Mouse (Mus musculus): ENCODE measurements around the gene Mus81.

The Mus81 gene

DNA sequence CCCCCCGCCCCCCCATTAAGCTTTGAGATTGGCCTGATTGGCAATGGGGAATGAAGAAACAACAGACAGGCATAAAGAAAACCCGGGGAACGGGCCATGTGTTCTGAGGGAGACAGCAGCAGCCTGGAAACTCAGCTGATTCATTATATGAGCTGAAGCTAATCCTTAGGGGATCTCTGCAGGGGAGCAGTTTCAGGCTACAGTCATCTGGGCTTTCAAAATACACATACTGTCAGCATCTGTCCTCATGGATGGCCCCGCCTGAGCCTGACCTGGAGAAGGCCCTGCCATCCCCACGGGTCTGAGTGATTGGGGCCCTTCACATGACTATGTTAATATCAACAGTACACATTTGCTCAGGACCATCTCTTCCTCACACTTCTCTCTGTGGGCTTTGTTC, 16.4 kb downstream of the Mus81 start:
- DNase-seq (ENCODE audit: low read depth, low spot score): no peak

- peak; percentile 61 for DNase-seq (ENCODE audit: low read depth, low spot score)
These were observed 19.8 kb downstream of the Mus81 start, which contains the start of gene Ctsw for GRCm38 (mm10) chr19:5468374-5468773. TSS of gene Ctsw (minus strand) at chr19:5468507.

- no peak for DNase-seq (ENCODE audit: low read depth, low spot score)
These were observed 21.2 kb downstream of the Mus81 start for GRCm38 (mm10) chr19:5466916-5467500.

- DNase-seq (ENCODE audit: low read depth, low spot score): no peak
These were observed 23.2 kb downstream of the Mus81 start for GRCm38 (mm10) chr19:5465037-5465436.

DNA sequence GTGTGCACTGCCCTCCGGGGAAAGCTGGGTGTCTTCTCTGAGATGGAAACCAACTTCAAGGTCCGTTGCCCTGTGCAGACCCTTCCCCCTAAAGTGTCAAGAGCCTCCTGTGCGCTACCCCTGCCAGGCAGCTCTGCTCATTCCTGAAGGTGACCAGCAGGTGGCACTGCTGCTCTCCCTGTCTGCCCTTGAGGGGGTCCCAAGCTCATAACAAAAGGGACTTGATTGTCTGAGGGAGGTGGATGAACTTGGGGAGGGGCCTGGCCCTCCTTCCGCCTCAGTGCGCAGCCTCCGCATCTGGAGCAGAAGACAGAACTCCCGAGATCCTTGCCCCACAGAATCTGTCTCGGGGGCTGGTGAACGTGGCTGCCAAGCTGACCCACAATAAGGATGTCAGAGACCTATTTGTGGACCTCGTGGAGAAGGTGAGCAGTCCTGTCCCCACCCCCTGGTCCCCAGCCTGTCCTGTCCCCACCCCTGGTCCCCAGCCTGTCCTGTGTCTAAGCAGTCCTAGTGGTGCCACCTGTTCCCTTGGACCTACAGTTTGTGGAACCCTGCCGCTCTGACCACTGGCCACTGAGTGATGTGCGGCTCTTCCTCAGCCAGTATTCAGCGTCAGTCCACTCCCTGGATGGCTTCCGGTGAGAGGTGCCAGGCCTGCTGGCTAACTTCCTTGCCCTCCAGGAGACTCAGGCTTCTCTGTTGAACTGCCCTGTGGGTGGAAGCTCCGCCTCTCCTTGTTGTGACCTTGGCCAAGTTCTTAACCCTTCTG, 24.2 kb downstream of the Mus81 start:
- peak; percentile 94 for DNase-seq (ENCODE audit: low read depth, low spot score)

DNA sequence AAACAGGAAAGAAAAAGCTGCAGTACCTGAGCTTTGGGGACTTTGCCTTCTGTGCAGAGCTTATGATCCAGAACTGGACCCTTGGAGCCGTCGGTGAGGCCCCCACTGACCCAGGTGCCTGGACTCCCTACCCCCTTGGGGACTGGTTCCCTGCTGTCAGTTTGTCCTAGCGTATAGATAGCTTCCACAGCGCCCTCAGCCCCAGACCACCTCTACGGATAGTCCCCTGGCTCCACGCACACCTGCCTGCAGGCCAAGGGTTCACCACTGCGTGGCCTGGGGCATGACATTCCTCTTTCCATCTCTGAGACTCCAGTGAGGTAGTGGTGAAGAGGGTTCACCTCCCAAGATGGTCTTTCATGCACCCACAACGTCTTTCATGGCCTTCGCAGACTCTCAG, 25.0 kb downstream of the Mus81 start:
- DNase-seq (ENCODE audit: low read depth, low spot score): no peak

DNA sequence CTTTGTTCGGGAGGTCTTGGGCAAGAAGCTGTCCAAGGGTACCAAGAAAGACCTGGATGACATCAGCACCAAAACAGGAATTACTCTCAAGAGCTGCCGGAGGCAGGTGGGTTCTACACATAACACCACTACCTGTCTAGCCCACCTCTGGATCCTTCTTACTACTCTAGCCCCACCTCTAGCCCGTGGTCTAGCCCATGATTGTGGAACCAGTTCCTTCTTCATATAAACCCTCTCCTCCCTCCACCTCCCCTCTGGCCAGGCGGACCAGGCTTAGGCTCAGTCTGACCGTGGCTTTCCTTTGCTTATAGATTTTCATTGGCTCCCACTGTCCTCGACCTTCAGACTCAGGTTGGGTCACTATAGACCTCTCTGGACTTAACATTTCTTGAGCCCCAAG, 26.8 kb downstream of the Mus81 start:
- DNase-seq (ENCODE audit: low read depth, low spot score): no peak

- DNase-seq (ENCODE audit: low read depth, low spot score): peak; percentile 87
These were observed 27.7 kb downstream of the Mus81 start, which contains the start of gene Fibp for GRCm38 (mm10) chr19:5460465-5460911. TSS of gene Fibp (plus strand) at chr19:5460615.

- DNase-seq (ENCODE audit: low read depth, low spot score): no peak
These were observed 28.3 kb downstream of the Mus81 start for GRCm38 (mm10) chr19:5459896-5460295.

- DNase-seq (ENCODE audit: low read depth, low spot score): no peak
These were observed 29.2 kb downstream of the Mus81 start for GRCm38 (mm10) chr19:5459019-5459418.

DNA sequence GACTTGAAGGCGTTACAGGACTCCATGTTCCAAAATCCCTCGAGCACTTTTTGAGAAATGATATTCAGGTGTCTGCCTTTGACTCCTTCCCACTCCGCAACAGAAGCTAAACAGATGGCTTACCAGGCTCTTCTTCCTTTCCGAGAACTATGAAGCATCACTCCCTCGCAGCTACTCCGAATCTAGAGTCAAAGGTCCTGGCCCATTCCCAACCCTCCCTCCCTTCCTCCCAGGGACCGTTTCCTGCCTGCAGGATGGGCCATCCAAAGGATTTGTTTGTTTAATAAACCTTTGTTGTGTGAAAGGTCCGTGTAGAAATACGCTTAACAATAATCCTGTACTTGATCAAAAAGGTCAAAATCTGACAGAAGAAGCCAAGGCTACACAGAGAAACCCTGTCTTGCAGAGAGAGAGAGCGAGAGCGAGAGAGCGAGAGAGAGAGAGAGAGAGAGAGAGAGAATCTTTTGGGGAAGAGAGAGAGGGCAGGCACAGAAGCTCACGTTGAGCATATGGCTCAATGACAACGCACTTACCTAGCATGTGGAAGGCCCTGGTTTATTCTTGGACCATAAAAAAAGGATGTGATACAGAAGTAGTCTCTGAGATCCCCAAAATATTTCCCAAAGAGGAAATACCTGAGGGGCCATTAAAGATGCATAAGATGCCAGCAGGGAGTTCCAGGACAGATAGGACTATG, 30.3 kb downstream of the Mus81 start, which contains the start of gene Ccdc85b:
TSS of gene Ccdc85b (minus strand) at position 149 of the 697 bp plus-strand sequence.
- no peak for DNase-seq (ENCODE audit: low read depth, low spot score)

GRCm38 (mm10) chr19:5456922-5457745, 31.1 kb downstream of the Mus81 start:
- peak; percentile 91 for DNase-seq (ENCODE audit: low read depth, low spot score)

DNA sequence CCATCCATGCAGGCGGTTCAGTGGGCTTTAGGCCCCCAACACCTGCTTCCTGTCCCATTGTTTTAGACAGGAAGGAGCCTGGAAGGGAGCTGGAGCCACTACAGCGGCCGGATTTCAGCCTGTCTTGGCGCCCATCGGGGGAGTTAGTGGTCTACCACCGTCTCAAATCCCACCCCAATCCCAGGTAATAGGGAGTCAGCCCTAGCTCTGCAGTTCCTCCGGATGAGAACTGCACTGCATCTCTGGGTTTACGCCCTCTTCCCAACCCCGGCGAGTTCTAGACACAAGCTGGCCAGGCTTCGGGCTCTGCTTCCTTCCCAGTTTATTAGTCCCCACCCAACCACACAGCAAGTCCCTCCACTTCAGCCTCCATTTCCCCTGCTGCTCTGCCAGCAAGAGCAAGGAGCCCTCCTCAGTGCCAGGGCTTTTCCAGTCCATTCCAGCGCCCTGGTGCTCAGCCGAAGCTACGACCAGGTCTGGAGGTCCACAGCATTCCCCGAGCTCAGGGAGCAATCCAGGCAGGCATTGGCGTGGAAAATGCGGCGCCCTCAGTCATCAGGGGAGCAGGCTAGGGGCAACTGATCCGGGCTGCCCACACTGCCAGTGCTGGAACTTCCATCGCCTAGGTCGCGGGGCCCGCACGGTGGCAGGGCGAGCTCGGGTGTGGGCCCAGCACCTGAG, 31.8 kb downstream of the Mus81 start:
- no peak for DNase-seq (ENCODE audit: low read depth, low spot score)

- DNase-seq (ENCODE audit: low read depth, low spot score): no peak
These were observed 32.6 kb downstream of the Mus81 start for GRCm38 (mm10) chr19:5455568-5455967.

- no peak for DNase-seq (ENCODE audit: low read depth, low spot score)
These were observed 33.2 kb downstream of the Mus81 start for GRCm38 (mm10) chr19:5455037-5455436.

GRCm38 (mm10) chr19:5451766-5452165, 36.4 kb downstream of the Mus81 start:
- no peak for DNase-seq (ENCODE audit: low read depth, low spot score)

DNA sequence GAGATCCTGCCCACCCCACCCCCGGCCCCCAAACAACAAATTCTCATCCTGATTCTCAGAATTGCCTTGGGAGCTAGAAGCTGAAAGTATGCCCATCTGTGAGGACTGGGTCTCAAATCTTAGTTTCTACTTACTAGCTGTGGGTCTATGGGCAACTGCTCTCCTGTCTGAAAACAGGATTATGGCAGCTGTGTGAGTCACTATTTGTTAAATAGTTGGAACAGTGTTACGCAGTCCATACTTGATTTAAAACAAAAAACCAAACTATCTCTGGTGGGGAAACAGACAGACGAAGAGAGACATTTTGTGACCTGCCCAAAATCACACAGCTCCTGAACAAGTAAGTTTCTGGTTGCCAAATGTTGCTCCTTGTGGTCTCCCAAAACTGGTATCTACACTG, 38.5 kb downstream of the Mus81 start:
- no peak for DNase-seq (ENCODE audit: low read depth, low spot score)

DNA sequence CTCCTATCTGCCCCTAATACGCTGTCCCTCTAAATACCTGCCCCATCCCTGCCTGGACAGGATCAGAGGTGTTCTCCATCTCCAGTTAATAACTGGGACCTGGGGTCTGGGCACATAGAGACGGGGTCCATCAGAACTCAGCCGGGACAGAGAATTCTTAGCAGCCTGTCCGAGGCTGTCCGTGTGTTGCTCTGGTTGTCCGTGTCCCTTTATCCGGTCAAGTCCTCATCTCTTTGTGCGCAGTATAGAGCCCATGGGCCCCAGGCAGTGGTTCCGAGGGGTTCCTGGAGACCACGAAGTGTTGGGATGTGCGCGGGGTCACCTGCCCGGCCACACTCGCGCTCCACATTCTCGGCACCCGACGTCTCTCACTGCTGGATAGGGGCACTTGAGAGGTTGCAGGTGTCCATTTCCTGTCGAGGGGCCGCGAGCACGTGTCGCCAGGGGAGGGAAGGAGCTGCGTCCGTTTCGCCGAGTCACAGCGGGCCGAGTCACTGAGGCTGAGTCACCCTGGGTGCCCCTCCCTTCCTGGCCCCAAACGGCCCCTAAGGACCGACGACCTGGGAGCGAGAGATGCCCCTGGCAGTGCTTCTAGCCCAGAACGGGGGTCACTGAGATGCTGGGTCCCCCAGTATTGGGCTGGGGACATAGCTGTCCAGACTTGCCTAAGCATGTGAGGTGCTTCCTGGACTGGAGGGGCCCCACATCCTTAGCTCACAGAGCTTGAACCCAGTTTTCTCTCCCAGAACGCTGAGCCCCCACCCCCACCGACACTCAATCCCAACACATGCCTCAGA, 39.6 kb downstream of the Mus81 start:
- no peak for DNase-seq (ENCODE audit: low read depth, low spot score)

DNA sequence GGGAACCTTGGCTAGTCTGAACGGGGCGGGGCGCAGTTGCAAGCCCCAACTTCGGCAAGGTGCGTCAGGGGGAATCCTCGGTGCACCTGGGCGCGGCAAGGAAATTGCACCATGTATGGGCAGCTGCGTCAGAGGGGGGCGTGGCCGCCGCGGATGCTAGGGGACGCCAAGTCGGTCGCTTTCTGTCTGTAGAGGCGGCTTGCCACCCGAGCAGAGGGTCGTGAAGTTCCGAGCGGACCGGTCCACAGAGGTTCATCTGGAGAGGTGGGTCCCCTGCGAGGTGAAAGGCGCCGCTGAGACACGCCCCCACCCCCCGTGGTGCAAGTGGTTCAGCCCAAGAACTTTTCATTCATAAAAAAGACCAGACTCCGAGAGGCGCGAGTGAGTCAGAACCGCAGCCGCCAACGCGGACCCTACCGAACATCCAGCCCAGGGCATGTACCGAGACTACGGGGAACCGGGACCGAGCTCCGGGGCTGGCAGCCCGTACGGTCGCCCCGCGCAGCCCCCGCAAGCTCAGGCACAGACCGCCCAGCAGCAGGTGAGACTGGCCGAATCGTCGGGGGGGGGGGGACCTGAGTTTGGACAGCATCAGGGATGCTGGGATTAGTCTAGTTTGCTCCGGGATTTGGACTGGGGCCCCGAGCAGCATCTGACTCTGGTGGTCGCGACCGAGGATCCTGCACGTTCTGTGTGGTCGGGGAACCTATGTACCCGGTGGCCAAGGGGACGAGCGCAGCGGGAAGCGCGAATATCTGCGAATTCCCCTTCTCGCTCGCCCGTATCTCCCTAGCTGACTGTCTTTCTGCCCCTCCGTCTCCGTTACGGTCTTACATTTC, 40.5 kb downstream of the Mus81 start, which contains the start of gene Fosl1:
TSS of gene Fosl1 (plus strand) at position 33 of the 839 bp plus-strand sequence.
- peak; percentile 84 for DNase-seq (ENCODE audit: low read depth, low spot score)
